Mouse (Mus musculus) liver, embryonic 16.5 days (tissue): ENCODE results near the gene Sirpb1b. TPM values are rescaled to one million over a fixed set of nuclear protein-coding genes. Genes with fewer than 3 reads are reported as not detected.
A peak's percentile ranks its signal among the peaks of the same experiment; 100 is the strongest.
"Not testable (repeated sequence)": the region's sequence is repeated elsewhere in the genome, so short reads cannot be mapped to it uniquely, and the experiment has no call there.

ENCODE experiments used
- ATAC-seq: fragments of 200-750 bp; cut with Nextera tagmentation; 2 replicates; pipeline ENCODE4 v1.8.0; 2017; ENCODE audit warnings: low read depth, mild to moderate bottlenecking, moderate number of reproducible peaks, moderate library complexity
- H3K27ac ChIP-seq: fragments of 300-500 bp; sonication (generic); 2 replicates; pipeline ENCODE4 v1.5.1; 2014; ENCODE audit warnings: mild to moderate bottlenecking, low read length
- H3K27me3 ChIP-seq: fragments of 300-500 bp; sonication (generic); 2 replicates; pipeline ENCODE4 v1.6.1; 2014; ENCODE audit warnings: low read depth, low read length, mixed read lengths; ENCODE audit not compliant: control insufficient read depth, insufficient read depth
- H3K36me3 ChIP-seq: fragments of 300-500 bp; sonication (generic); 2 replicates; pipeline ENCODE4 v1.6.1; 2014; ENCODE audit warnings: mild to moderate bottlenecking; ENCODE audit not compliant: control insufficient read depth, insufficient read depth
- H3K4me1 ChIP-seq: fragments of 300-500 bp; sonication (generic); 2 replicates; pipeline ENCODE4 v1.6.1; 2014; ENCODE audit warnings: low read depth, low read length, mixed read lengths; ENCODE audit not compliant: control insufficient read depth
- H3K4me2 ChIP-seq: fragments of 300-500 bp; sonication (generic); 2 replicates; pipeline ENCODE4 v1.6.1; 2014; ENCODE audit warnings: low read depth, low read length, mixed read lengths
- H3K4me3 ChIP-seq: fragments of 300-500 bp; sonication (generic); 2 replicates; pipeline ENCODE4 v1.5.1; 2014; ENCODE audit warnings: low read depth, mild to moderate bottlenecking, low read length
- H3K9ac ChIP-seq: fragments of 300-500 bp; sonication (generic); 2 replicates; pipeline ENCODE4 v1.6.1; 2014; ENCODE audit warnings: low read depth, low read length
- H3K9me3 ChIP-seq: fragments of 300-500 bp; sonication (generic); replicated peaks from 2 replicates; pipeline ENCODE4 v1.6.1; 2016; ENCODE audit warnings: low read length; ENCODE audit not compliant: control insufficient read depth
- WGBS: fragments of 180-500 bp; shearing (Covaris S2); extraction: QIAGEN DNeasy Blood & Tissue Kit; methylation state at CpG from one replicate; pipeline ENCODE4 v1.1.7; 2014; ENCODE audit not compliant: insufficient replicate concordance; 5-methylcytosine and 5-hydroxymethylcytosine counted together
- polyA plus RNA-seq: library from polyadenylated mRNA; unstranded; fragments of >200 nt; fragmentation: Nextera tagmentation; extraction: Ambion mirVana; gene quantifications from 2 replicates; pipeline ENCODE4 v1.2.1, GENCODE M21; 2015

The Sirpb1b gene
- 0.25 and 0.26 TPM in 2 replicates for polyA plus RNA-seq

GRCm38 (mm10) chr3:15574887-15575286, at the start of gene Sirpb1b:
TSS of gene Sirpb1b (minus strand) at chr3:15575065.
- H3K9me3 ChIP-seq, H3K4me3 ChIP-seq, H3K27ac ChIP-seq, H3K4me1 ChIP-seq, H3K36me3 ChIP-seq, H3K27me3 ChIP-seq, ATAC-seq, H3K9ac ChIP-seq, H3K4me2 ChIP-seq: not testable (repeated sequence)
- WGBS = no CpG with 5 or more reads among the region's 1 CpGs

GRCm38 (mm10) chr3:15590377-15591117, 15.7 kb upstream of the Sirpb1b start:
- not testable (repeated sequence) for ATAC-seq

GRCm38 (mm10) chr3:15586665-15587064, 11.8 kb upstream of the Sirpb1b start:
- not testable (repeated sequence) for H3K4me1 ChIP-seq, H3K36me3 ChIP-seq, H3K9ac ChIP-seq, H3K4me2 ChIP-seq, H3K9me3 ChIP-seq, H3K27me3 ChIP-seq, H3K4me3 ChIP-seq, H3K27ac ChIP-seq, ATAC-seq
- WGBS = 41% methylated on average over 1 of the region's 1 CpGs

More at GRCm38 (mm10) chr3:15590377-15591117, 15.7 kb upstream of the Sirpb1b start:
- H3K27ac ChIP-seq, H3K4me3 ChIP-seq, H3K4me1 ChIP-seq, H3K9ac ChIP-seq, H3K36me3 ChIP-seq, H3K9me3 ChIP-seq, H3K4me2 ChIP-seq, H3K27me3 ChIP-seq: not testable (repeated sequence)
- 49% methylated on average over 2 of the region's 2 CpGs for WGBS

GRCm38 (mm10) chr3:15583452-15583851, 8.6 kb upstream of the Sirpb1b start:
- no peak for ATAC-seq

GRCm38 (mm10) chr3:15582948-15583347, 8.1 kb upstream of the Sirpb1b start:
- not testable (repeated sequence) for H3K36me3 ChIP-seq, H3K4me3 ChIP-seq, H3K27me3 ChIP-seq, H3K9me3 ChIP-seq, ATAC-seq, H3K27ac ChIP-seq, H3K4me2 ChIP-seq, H3K4me1 ChIP-seq, H3K9ac ChIP-seq
- WGBS = 56% methylated on average over 3 of the region's 3 CpGs

More at GRCm38 (mm10) chr3:15583452-15583851, 8.6 kb upstream of the Sirpb1b start:
- WGBS = 47% methylated on average over 1 of the region's 1 CpGs
- Histone ChIP-seq H3K4me1 (no peaks in the 10 kb centered on the region), H3K27ac (no peak overlapping the region), H3K4me2 (no peak overlapping the region), H3K36me3 (no peaks in the 10 kb centered on the region), H3K4me3 (no peak overlapping the region), H3K27me3 (no peaks in the 10 kb centered on the region), H3K9me3 (peaks cover 2% of the 10 kb centered on the region; the same call in 1 of the 2 replicates), H3K9ac (no peak overlapping the region)

GRCm38 (mm10) chr3:15576466-15576865, 1.6 kb upstream of the Sirpb1b start:
- ATAC-seq = peak; percentile 35; the same call in 1 of the 2 replicates
- not testable (repeated sequence) for H3K4me2 ChIP-seq, H3K27me3 ChIP-seq, H3K9ac ChIP-seq, H3K36me3 ChIP-seq, H3K27ac ChIP-seq, H3K4me3 ChIP-seq, H3K4me1 ChIP-seq, H3K9me3 ChIP-seq

- Histone ChIP-seq H3K4me3 (no peak overlapping the region), H3K36me3 (no peaks in the 10 kb centered on the region), H3K27ac (no peak overlapping the region), H3K9me3 (no peaks in the 10 kb centered on the region), H3K9ac (no peak overlapping the region), H3K4me2 (no peak overlapping the region), H3K27me3 (no peaks in the 10 kb centered on the region), H3K4me1 (no peaks in the 10 kb centered on the region)
- ATAC-seq = no peak
Measured at GRCm38 (mm10) chr3:15528589-15528988, 46.3 kb downstream of the Sirpb1b start.

GRCm38 (mm10) chr3:15513608-15514007, 61.3 kb downstream of the Sirpb1b start:
- H3K27me3 ChIP-seq, H3K9me3 ChIP-seq, H3K4me1 ChIP-seq, H3K4me3 ChIP-seq, H3K27ac ChIP-seq, ATAC-seq, H3K4me2 ChIP-seq, H3K9ac ChIP-seq, H3K36me3 ChIP-seq: not testable (repeated sequence)
- WGBS = 68% methylated on average over 10 of the region's 11 CpGs

- not testable (repeated sequence) for ATAC-seq, H3K4me2 ChIP-seq, H3K9ac ChIP-seq, H3K9me3 ChIP-seq, H3K27ac ChIP-seq, H3K36me3 ChIP-seq, H3K4me3 ChIP-seq, H3K4me1 ChIP-seq, H3K27me3 ChIP-seq
- 51% methylated on average over 3 of the region's 3 CpGs for WGBS
Measured at GRCm38 (mm10) chr3:15507792-15508321, 67.0 kb downstream of the Sirpb1b start.
